Mouse (Mus musculus) stomach, embryonic 15.5 days (tissue): Measurements from ENCODE around the gene Ltbr. TPM values are rescaled to one million over a fixed set of nuclear protein-coding genes. Genes with fewer than 3 reads are reported as not detected.

Experiments used
- ATAC-seq: fragments of 200-750 bp; cut with Nextera tagmentation; 2 replicates; pipeline ENCODE4 v1.8.0; 2017; ENCODE audit warnings: low read depth, moderate number of reproducible peaks, moderate TSS enrichment; ENCODE audit not compliant: insufficient read depth, low FRiP score
- H3K27ac ChIP-seq: fragments of 300-500 bp; sonication (generic); 2 replicates; pipeline ENCODE4 v1.5.1; 2015; ENCODE audit warnings: mild to moderate bottlenecking, inconsistent platforms
- H3K27me3 ChIP-seq: fragments of 300-500 bp; sonication (generic); replicated peaks from 2 replicates; pipeline ENCODE4 v1.6.1; 2015; ENCODE audit warnings: inconsistent platforms
- H3K36me3 ChIP-seq: fragments of 300-500 bp; sonication (generic); 2 replicates; pipeline ENCODE4 v1.6.1; 2015; ENCODE audit warnings: inconsistent platforms
- H3K4me1 ChIP-seq: fragments of 300-500 bp; sonication (generic); 2 replicates; pipeline ENCODE4 v1.6.1; 2015; ENCODE audit warnings: inconsistent platforms
- H3K4me2 ChIP-seq: fragments of 300-500 bp; sonication (generic); 2 replicates; pipeline ENCODE4 v1.6.1; 2015; ENCODE audit warnings: mild to moderate bottlenecking, inconsistent platforms
- H3K4me3 ChIP-seq: fragments of 300-500 bp; sonication (generic); replicated peaks from 2 replicates; pipeline ENCODE4 v1.5.1; 2015; ENCODE audit warnings: inconsistent platforms
- H3K9ac ChIP-seq: fragments of 300-500 bp; sonication (generic); 2 replicates; pipeline ENCODE4 v1.6.1; 2015; ENCODE audit warnings: inconsistent platforms
- H3K9me3 ChIP-seq: fragments of 300-500 bp; sonication (generic); 2 replicates; pipeline ENCODE4 v1.6.1; 2016; ENCODE audit warnings: inconsistent platforms
- WGBS: fragments of 180-500 bp; shearing (Covaris S2); methylation state at CpG from one replicate; pipeline ENCODE4 v1.1.7; 2015; 5-methylcytosine and 5-hydroxymethylcytosine counted together
- polyA plus RNA-seq: library from polyadenylated mRNA; unstranded; fragments of >200 nt; fragmentation: Nextera tagmentation; extraction: Ambion mirVana; gene quantifications from 2 replicates; pipeline ENCODE4 v1.2.1, GENCODE M21; 2015

Ltbr gene
- polyA plus RNA-seq, 1 experiment from 2014 or later = 62.7 TPM

- peaks cover 66% of the 10 kb centered on the region for H3K4me1 ChIP-seq
- ATAC-seq = no peak
- peaks cover 8% of the 10 kb centered on the region for H3K36me3 ChIP-seq
- 59% methylated on average over 4 of the region's 4 CpGs for WGBS
- H3K4me3 ChIP-seq = no peak overlapping the region
- H3K27me3 ChIP-seq = no peaks in the 10 kb centered on the region
- no peak overlapping the region for H3K9ac ChIP-seq
- no peaks in the 10 kb centered on the region for H3K9me3 ChIP-seq
- H3K27ac ChIP-seq = no peak overlapping the region
- H3K4me2 ChIP-seq = peak overlapping the region; percentile 77; the same call in 1 of the 2 replicates
Measured at GRCm38 (mm10) chr6:125352811-125353210, 39.1 kb upstream of the Ltbr start.

DNA sequence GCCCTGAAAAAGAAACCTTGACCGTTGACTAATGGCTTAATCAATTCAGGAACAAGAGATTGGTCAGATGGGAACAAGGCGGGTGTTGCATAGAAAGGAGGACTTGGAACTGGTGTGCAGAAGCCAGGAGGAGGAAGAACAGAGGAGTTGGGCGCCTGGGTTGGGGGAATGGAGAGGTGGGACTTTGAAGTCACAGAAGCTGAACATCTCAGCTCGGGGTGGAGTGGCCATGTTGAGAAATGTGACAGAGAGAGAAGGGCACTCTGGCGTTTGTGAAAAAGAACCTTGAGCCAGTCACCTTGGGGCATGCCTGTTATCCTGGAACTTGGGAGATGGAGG, 38.3 kb upstream of the Ltbr start:
- ATAC-seq = no peak
- Histone ChIP-seq H3K4me2 (peak overlapping the region; percentile 77), H3K9ac (no peak overlapping the region), H3K4me3 (peak overlapping the region; percentile 16), H3K9me3 (no peaks in the 10 kb centered on the region), H3K27me3 (no peaks in the 10 kb centered on the region), H3K27ac (no peak overlapping the region), H3K4me1 (peaks cover 66% of the 10 kb centered on the region), H3K36me3 (peaks cover under 1% of the 10 kb centered on the region; the same call in 1 of the 2 replicates)
- WGBS = 62% methylated on average over 5 of the region's 5 CpGs

- no peak for ATAC-seq
- peak overlapping the region; percentile 52 for H3K27ac ChIP-seq
- H3K36me3 ChIP-seq = no peaks in the 10 kb centered on the region
- peak overlapping the region; percentile 16 for H3K4me3 ChIP-seq
- WGBS = 57% methylated on average over 8 of the region's 8 CpGs
- no peak overlapping the region for H3K9ac ChIP-seq
- peaks cover 64% of the 10 kb centered on the region for H3K4me1 ChIP-seq
- H3K9me3 ChIP-seq = no peaks in the 10 kb centered on the region
- H3K27me3 ChIP-seq = no peaks in the 10 kb centered on the region
- H3K4me2 ChIP-seq = peak overlapping the region; percentile 77
Measured at GRCm38 (mm10) chr6:125351368-125352045, 37.8 kb upstream of the Ltbr start.

- 75% methylated on average over 2 of the region's 2 CpGs for WGBS
- H3K9ac ChIP-seq = no peak overlapping the region; the same call in 1 of the 2 replicates
- no peaks in the 10 kb centered on the region for H3K36me3 ChIP-seq
- ATAC-seq = no peak
- H3K27me3 ChIP-seq = no peaks in the 10 kb centered on the region
- no peaks in the 10 kb centered on the region for H3K9me3 ChIP-seq
- peak overlapping the region; percentile 77 for H3K4me2 ChIP-seq
- peaks cover 58% of the 10 kb centered on the region for H3K4me1 ChIP-seq
- H3K27ac ChIP-seq = peak overlapping the region; percentile 91; the same call in 1 of the 2 replicates
- peak overlapping the region; percentile 76 for H3K4me3 ChIP-seq
Measured at GRCm38 (mm10) chr6:125350995-125351324, 37.3 kb upstream of the Ltbr start.

DNA sequence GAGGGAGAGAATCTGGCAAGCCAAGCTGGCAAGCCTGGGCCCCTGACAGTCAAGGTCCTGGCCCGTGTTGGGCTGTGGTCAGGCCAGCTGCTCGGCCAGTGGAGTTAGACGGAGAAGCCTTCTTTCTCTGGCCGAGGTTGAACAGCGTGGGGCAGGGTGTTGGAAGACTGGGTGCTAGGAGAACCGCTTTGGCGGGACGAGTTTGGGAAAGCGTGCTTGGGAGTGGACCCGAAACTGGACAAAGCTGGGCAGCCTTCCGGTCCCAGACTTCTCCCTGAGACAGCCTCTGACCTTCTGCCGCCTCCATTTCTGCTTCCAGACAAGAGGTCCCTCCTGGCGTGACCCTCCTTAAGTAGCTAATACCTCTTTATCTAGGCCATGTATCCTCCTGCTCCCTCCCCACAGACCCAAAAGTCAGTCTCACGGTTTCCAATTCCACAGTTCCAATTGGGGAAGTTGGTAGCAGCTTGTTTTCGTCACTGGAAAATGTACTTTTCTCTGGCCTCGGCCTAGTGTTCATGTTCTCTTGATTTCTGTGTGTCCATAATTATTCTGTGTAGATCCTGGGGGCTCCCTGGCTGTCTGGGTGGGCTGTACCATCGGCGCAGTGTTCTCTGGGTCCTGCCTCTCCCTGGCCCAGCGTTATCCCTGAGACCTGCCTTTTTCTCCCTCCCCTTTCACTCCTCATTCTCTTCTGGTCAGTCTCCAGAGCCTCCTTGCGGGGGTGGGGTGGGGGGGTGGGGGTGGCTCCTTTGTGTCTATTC, 36.7 kb upstream of the Ltbr start:
- Histone ChIP-seq H3K9ac (peak overlapping the region; percentile 85), H3K4me1 (peaks cover 53% of the 10 kb centered on the region), H3K4me2 (peak overlapping the region; percentile 77), H3K27me3 (no peaks in the 10 kb centered on the region), H3K9me3 (no peaks in the 10 kb centered on the region), H3K4me3 (peak overlapping the region; percentile 76), H3K27ac (peak overlapping the region; percentile 91), H3K36me3 (no peaks in the 10 kb centered on the region)
- ATAC-seq = peak; percentile 11; the same call in 1 of the 2 replicates
- 2% methylated on average over 20 of the region's 20 CpGs for WGBS

DNA sequence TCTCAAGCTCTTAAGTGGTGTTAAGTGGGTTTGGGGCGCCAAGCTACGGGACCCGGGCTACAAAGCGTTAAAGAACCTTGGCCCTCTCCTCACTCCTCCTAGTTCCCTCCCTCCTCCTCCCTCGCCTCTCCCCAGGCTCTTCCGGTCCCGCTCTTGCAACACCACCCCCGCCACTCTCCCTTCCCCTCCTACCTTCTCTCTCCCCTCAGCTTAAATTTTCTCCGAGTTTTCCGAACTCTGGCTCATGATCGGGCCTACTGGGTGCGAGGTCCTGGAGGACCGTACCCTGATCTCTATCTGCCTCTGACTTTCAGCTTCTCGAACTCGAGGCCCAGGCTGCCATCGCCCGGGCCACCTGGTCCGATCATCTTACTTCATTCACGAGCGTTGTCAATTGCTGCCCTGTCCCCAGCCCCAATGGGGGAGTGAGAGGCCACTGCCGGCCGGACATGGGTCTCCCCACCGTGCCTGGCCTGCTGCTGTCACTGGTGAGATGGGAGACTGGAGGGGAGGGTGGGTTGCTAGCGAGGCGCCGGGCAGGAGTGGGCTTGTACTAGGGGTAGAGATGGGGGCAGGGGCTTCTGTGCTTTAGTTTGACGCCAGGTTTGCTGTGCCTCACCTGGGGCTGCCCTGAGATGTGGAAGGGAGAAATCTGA, 36.0 kb upstream of the Ltbr start:
- ATAC-seq = peak; percentile 71
- peak overlapping the region; percentile 77 for H3K4me2 ChIP-seq
- H3K4me1 ChIP-seq = peaks cover 46% of the 10 kb centered on the region
- H3K4me3 ChIP-seq = peak overlapping the region; percentile 76
- no peaks in the 10 kb centered on the region for H3K9me3 ChIP-seq
- no peaks in the 10 kb centered on the region for H3K36me3 ChIP-seq
- peak overlapping the region; percentile 85 for H3K9ac ChIP-seq
- WGBS = 0% methylated on average over 26 of the region's 27 CpGs
- H3K27ac ChIP-seq = peak overlapping the region; percentile 91
- H3K27me3 ChIP-seq = no peaks in the 10 kb centered on the region

- H3K4me2 ChIP-seq = peak within 1 kb of the TSS; percentile 77
- no peaks in the 10 kb centered on the region for H3K9me3 ChIP-seq
- WGBS = 8% methylated on average over 22 of the region's 22 CpGs
- no peaks in the 10 kb centered on the region for H3K36me3 ChIP-seq
- peak within 1 kb of the TSS; percentile 76 for H3K4me3 ChIP-seq
- no peaks in the 10 kb centered on the region for H3K27me3 ChIP-seq
- ATAC-seq = peak; percentile 32; the same call in 1 of the 2 replicates
- H3K4me1 ChIP-seq = peaks cover 44% of the 10 kb centered on the region
- peak within 1 kb of the TSS; percentile 91 for H3K27ac ChIP-seq
- peak within 1 kb of the TSS; percentile 85 for H3K9ac ChIP-seq
Measured at GRCm38 (mm10) chr6:125348721-125349574, 35.3 kb upstream of the Ltbr start, which contains the start of gene Tnfrsf1a. Tnfrsf1a (plus strand) TSS chr6:125349362.

DNA sequence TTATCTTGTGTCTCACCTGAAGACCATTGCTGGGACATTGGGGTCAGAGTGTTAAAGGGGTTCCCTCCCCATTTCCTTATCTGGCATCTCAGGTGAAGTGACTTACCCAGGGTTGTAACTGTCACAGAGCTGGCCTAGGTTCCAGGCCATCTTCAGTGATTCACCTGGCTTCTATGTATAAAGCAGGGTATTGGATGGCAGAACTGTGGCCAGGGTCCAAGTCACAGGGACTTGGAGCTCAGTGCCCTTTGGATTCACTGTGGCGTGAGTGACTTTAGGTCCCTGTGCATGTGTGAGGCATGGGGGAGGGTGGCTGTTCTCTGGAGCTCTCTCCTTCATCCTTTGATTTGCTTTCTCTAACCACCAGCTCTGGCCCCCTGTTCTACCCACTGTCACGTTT, 32.3 kb upstream of the Ltbr start:
- Histone ChIP-seq H3K9ac (no peak overlapping the region), H3K4me2 (no peak overlapping the region), H3K36me3 (no peaks in the 10 kb centered on the region), H3K4me1 (peaks cover 21% of the 10 kb centered on the region), H3K4me3 (no peak overlapping the region), H3K27me3 (no peaks in the 10 kb centered on the region), H3K27ac (0 out of 2 replicates have a peak overlapping the region, but pooled peaks have one; percentile 55), H3K9me3 (no peaks in the 10 kb centered on the region)
- 52% methylated on average over 2 of the region's 2 CpGs for WGBS
- ATAC-seq = no peak

- Histone ChIP-seq H3K4me3 (no peak overlapping the region), H3K27ac (peak overlapping the region; percentile 55; the same call in 1 of the 2 replicates), H3K9me3 (no peaks in the 10 kb centered on the region), H3K4me1 (peaks cover 18% of the 10 kb centered on the region), H3K27me3 (no peaks in the 10 kb centered on the region), H3K36me3 (no peaks in the 10 kb centered on the region), H3K9ac (no peak overlapping the region), H3K4me2 (no peak overlapping the region)
- WGBS = 65% methylated on average over 1 of the region's 1 CpGs
- ATAC-seq = no peak
Measured at GRCm38 (mm10) chr6:125345625-125346024, 31.9 kb upstream of the Ltbr start.

GRCm38 (mm10) chr6:125344866-125345265, 31.2 kb upstream of the Ltbr start:
- Histone ChIP-seq H3K9me3 (no peaks in the 10 kb centered on the region), H3K4me3 (no peak overlapping the region), H3K36me3 (no peaks in the 10 kb centered on the region), H3K27ac (peak overlapping the region; percentile 74), H3K27me3 (no peaks in the 10 kb centered on the region), H3K9ac (no peak overlapping the region), H3K4me2 (no peak overlapping the region; the same call in 1 of the 2 replicates), H3K4me1 (peaks cover 18% of the 10 kb centered on the region)
- WGBS = 52% methylated on average over 4 of the region's 4 CpGs
- ATAC-seq = no peak

DNA sequence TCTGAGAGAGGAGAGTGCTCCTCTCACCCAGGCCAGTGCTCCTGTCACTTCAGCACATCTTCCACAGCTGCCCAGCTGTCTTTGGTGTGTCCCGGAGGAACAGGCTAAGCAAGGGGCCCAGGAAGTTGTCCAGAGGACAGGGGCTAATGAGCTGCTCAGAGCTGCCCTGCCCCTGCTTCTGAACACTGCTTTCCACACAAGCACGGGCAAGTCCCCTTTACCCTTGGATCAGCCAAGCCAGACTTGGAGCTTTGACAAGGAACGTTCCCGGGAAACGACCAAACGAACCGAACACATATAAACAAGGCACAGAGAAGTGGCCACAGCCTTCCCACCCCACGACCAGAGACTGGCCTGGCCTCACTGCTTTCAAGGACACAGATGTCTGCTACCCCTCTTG, 30.4 kb upstream of the Ltbr start:
- 24% methylated on average over 8 of the region's 8 CpGs for WGBS
- Histone ChIP-seq H3K9ac (no peak overlapping the region), H3K4me1 (peaks cover 17% of the 10 kb centered on the region), H3K9me3 (no peaks in the 10 kb centered on the region), H3K27ac (peak overlapping the region; percentile 74), H3K4me3 (no peak overlapping the region), H3K4me2 (peak overlapping the region; percentile 21), H3K36me3 (no peaks in the 10 kb centered on the region), H3K27me3 (no peaks in the 10 kb centered on the region)
- no peak for ATAC-seq
